Mouse (Mus musculus) hindbrain, postnatal 0 days (tissue): Measurements from ENCODE around the gene Galnt4. TPM values are rescaled to one million over a fixed set of nuclear protein-coding genes. Genes with fewer than 3 reads are reported as not detected.

ENCODE experiments used
- ATAC-seq: fragments of 200-750 bp; cut with Nextera tagmentation; 2 replicates; pipeline ENCODE4 v1.8.0; 2017; ENCODE audit warnings: mild to moderate bottlenecking, moderate TSS enrichment, moderate library complexity
- DNase-seq: peaks from one replicate; pipeline ENCODE4 v3.0.0-alpha.2; 2015; ENCODE audit warnings: low spot score
- H3K27ac ChIP-seq: fragments of 300-500 bp; sonication (generic); 2 replicates; pipeline ENCODE4 v1.5.1; 2014; ENCODE audit warnings: mild to moderate bottlenecking
- H3K27me3 ChIP-seq: fragments of 300-500 bp; sonication (generic); 2 replicates; pipeline ENCODE4 v1.6.1; 2014; ENCODE audit warnings: low read length, mixed read lengths; ENCODE audit not compliant: insufficient read depth
- H3K36me3 ChIP-seq: fragments of 300-500 bp; sonication (generic); 2 replicates; pipeline ENCODE4 v1.6.1; 2014; ENCODE audit warnings: low read length, mixed read lengths; ENCODE audit not compliant: insufficient read depth
- H3K4me1 ChIP-seq: fragments of 300-500 bp; sonication (generic); 2 replicates; pipeline ENCODE4 v1.6.1; 2014; ENCODE audit warnings: antibody characterized with exemption, low read length, mixed read lengths; ENCODE audit not compliant: insufficient read depth
- H3K4me2 ChIP-seq: fragments of 300-500 bp; sonication (generic); 2 replicates; pipeline ENCODE4 v1.6.1; 2014; ENCODE audit warnings: low read depth, mild to moderate bottlenecking, low read length, moderate library complexity, mixed read lengths
- H3K4me3 ChIP-seq: fragments of 300-500 bp; sonication (generic); 2 replicates; pipeline ENCODE4 v1.5.1; 2014; ENCODE audit warnings: low read length
- H3K9ac ChIP-seq: fragments of 300-500 bp; sonication (generic); replicated peaks from 2 replicates; pipeline ENCODE4 v1.6.1; 2014; ENCODE audit warnings: mild to moderate bottlenecking, low read length, moderate library complexity, mixed read lengths
- H3K9me3 ChIP-seq: fragments of 300-500 bp; sonication (generic); 2 replicates; pipeline ENCODE4 v1.6.1; 2016; ENCODE audit warnings: low read length, mixed read lengths
- CTCF ChIP-seq: IDR thresholded peaks from 2 replicates; pipeline ENCODE4 v1.5.1; 2016; ENCODE audit warnings: antibody characterized with exemption, control low read depth, low read depth
- WGBS: fragments of 180-500 bp; shearing (Covaris S2); extraction: QIAGEN DNeasy Blood & Tissue Kit; methylation state at CpG from one replicate; pipeline ENCODE4 v1.1.7; 2014; 5-methylcytosine and 5-hydroxymethylcytosine counted together
- polyA plus RNA-seq: library from polyadenylated mRNA; unstranded; fragments of >200 nt; fragmentation: Nextera tagmentation; extraction: Ambion mirVana; gene quantifications from 2 replicates; pipeline ENCODE4 v1.2.1, GENCODE M21; 2015
- total RNA-seq: library from RNA; depleted of rRNA; stranded (reverse); fragments of >200 nt; gene quantifications from 2 replicates; pipeline ENCODE4 v1.2.3, GENCODE M21; 2014

The Galnt4 gene
- total and polyA plus RNA-seq, 2 experiments from 2014 or later = 3.3 to 5.1 TPM

DNA sequence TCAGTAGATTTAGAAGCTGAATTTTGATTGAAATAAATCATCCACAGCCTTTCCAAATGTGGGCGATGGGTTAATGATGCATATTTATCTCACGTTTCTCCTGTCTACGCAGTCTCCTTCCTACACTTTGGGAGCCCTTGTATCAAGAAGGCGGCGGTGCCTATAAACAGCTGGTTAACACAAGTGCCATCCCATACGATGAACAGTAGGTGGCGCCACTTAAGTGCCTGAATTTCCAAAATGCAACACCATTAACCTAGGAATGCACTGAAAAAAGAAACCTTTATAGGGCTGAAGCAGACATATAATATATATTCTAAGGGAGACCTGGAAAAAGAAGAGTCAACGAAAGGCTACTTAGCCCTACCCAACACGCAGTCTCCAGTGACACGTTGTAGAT is 10.6 kb upstream of the Galnt4 start:
- Histone ChIP-seq H3K36me3 (no peaks in the 10 kb centered on the region), H3K9ac (no peak overlapping the region), H3K9me3 (no peaks in the 10 kb centered on the region), H3K27ac (no peak overlapping the region), H3K4me2 (no peak overlapping the region), H3K4me3 (no peak overlapping the region), H3K27me3 (no peaks in the 10 kb centered on the region), H3K4me1 (no peaks in the 10 kb centered on the region)
- 70% methylated on average over 10 of the region's 10 CpGs for WGBS
- peak; percentile 67 for DNase-seq
- no peak; the same call in 1 of the 2 replicates for ATAC-seq
- peak; percentile 75 for TF ChIP-seq CTCF

DNA sequence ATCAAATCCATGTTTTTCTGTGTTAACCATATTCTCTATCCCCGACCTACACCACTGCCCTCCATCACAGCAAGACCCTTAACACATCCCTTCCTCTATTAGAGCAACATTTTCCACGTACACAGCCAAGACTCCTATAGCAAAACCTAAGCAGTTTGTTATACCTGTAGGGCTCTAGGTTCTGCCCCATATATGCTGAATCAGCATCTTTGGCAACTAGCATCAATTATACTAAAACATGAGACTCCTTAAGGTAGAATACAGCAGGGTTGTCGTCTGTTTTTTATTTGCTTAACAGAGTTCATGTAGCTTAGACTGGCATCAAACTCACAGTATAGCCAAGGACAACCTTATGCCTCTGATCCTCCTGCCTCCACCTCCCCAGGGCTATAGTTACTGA is 2.4 kb upstream of the Galnt4 start:
- Histone ChIP-seq H3K9me3 (no peaks in the 10 kb centered on the region), H3K4me2 (no peak overlapping the region), H3K27ac (no peak overlapping the region), H3K27me3 (no peaks in the 10 kb centered on the region), H3K4me3 (no peak overlapping the region), H3K36me3 (no peaks in the 10 kb centered on the region), H3K9ac (no peak overlapping the region), H3K4me1 (peaks cover 9% of the 10 kb centered on the region; the same call in 1 of the 2 replicates)
- DNase-seq = no peak
- no peak for TF ChIP-seq CTCF
- WGBS = 82% methylated on average over 3 of the region's 3 CpGs
- ATAC-seq = no peak

DNA sequence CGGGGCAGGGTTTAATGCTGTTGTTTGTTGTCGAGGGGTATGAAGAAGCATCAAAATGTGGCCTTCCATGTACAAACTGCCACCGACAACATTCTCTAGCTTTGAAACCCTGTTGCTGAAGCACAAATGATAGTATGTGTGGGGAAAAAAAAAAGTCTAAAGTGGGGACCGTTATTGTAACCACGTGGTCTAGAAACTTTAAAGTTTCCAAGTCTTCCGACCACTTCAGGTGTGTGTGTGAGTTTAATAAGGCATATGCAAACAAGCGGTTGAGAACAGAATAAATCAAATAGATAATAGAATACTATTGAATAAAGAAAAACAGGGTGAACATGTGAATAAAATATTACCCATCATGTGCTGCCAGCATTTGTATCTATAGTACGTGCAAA is 1.7 kb upstream of the Galnt4 start:
- no peaks in the 10 kb centered on the region for H3K9me3 ChIP-seq
- no peaks in the 10 kb centered on the region for H3K36me3 ChIP-seq
- ATAC-seq (0 out of 2 replicates have a peak, but pooled peaks have one; percentile 1), DNase-seq (no peak)
- H3K9ac ChIP-seq = peak overlapping the region; percentile 92
- 24% methylated on average over 8 of the region's 8 CpGs for WGBS
- no peaks in the 10 kb centered on the region for H3K27me3 ChIP-seq
- peak overlapping the region; percentile 89 for H3K4me2 ChIP-seq
- peaks cover 9% of the 10 kb centered on the region; the same call in 1 of the 2 replicates for H3K4me1 ChIP-seq
- no peak for TF ChIP-seq CTCF
- H3K4me3 ChIP-seq = peak overlapping the region; percentile 99
- peak overlapping the region; percentile 90; the same call in 1 of the 2 replicates for H3K27ac ChIP-seq

- WGBS = under 1% methylated on average over 99 of the region's 106 CpGs
- ATAC-seq = peak; percentile 96
- TF ChIP-seq CTCF = no peak
- H3K27ac ChIP-seq = peak within 1 kb of the TSS; percentile 90
- H3K4me1 ChIP-seq = peaks cover 9% of the 10 kb centered on the region; the same call in 1 of the 2 replicates
- H3K9me3 ChIP-seq = no peaks in the 10 kb centered on the region
- peak within 1 kb of the TSS; percentile 92 for H3K9ac ChIP-seq
- H3K4me3 ChIP-seq = peak within 1 kb of the TSS; percentile 99
- no peaks in the 10 kb centered on the region for H3K27me3 ChIP-seq
- DNase-seq = peak; percentile 95
- H3K4me2 ChIP-seq = peak within 1 kb of the TSS; percentile 89
- H3K36me3 ChIP-seq = no peaks in the 10 kb centered on the region
These were observed 992 bp upstream of the Galnt4 start, which contains the start of gene Poc1b for GRCm38 (mm10) chr10:99106703-99107631. Gene Poc1b, plus strand, starts transcription at chr10:99107036.

DNA sequence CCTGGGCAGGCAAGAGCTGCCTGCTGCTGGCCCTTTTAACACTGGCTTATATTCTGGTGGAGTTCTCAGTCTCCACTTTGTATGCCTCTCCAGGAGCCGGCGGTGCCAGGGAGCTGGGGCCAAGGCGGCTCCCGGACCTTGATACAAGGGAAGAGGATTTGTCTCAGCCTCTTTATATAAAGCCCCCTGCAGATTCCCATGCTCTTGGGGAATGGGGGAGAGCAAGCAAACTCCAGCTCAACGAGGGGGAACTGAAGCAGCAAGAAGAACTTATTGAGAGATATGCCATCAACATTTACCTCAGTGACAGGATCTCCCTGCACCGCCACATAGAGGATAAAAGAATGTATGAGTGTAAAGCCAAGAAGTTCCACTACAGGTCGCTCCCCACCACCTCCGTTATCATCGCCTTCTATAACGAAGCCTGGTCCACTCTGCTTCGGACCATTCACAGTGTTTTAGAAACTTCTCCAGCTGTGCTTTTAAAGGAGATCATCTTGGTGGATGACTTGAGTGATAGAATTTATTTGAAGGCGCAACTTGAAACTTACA is 548 bp downstream of the Galnt4 start:
- peak overlapping the region; percentile 99 for H3K4me3 ChIP-seq
- peak overlapping the region; percentile 89 for H3K4me2 ChIP-seq
- peak overlapping the region; percentile 58; the same call in 1 of the 2 replicates for H3K27ac ChIP-seq
- 32% methylated on average over 12 of the region's 12 CpGs for WGBS
- DNase-seq = peak; percentile 7
- no peaks in the 10 kb centered on the region for H3K27me3 ChIP-seq
- ATAC-seq = no peak; the same call in 1 of the 2 replicates
- H3K4me1 ChIP-seq = peaks cover 9% of the 10 kb centered on the region; the same call in 1 of the 2 replicates
- peak; percentile 20; the same call in 1 of the 2 replicates for TF ChIP-seq CTCF
- H3K9me3 ChIP-seq = no peaks in the 10 kb centered on the region
- H3K9ac ChIP-seq = peak overlapping the region; percentile 92; the same call in 1 of the 2 replicates
- H3K36me3 ChIP-seq = no peaks in the 10 kb centered on the region

GRCm38 (mm10) chr10:99113533-99113932 is 5.6 kb downstream of the Galnt4 start:
- DNase-seq = no peak
- H3K4me1 ChIP-seq = 0 out of 2 replicates have a peak, but pooled peaks cover 3% of the 10 kb centered on the region
- H3K36me3 ChIP-seq = no peaks in the 10 kb centered on the region
- no peak overlapping the region for H3K4me3 ChIP-seq
- H3K27me3 ChIP-seq = no peaks in the 10 kb centered on the region
- WGBS = 40% methylated on average over 3 of the region's 3 CpGs
- TF ChIP-seq CTCF = no peak
- no peak overlapping the region for H3K27ac ChIP-seq
- no peak overlapping the region for H3K9ac ChIP-seq
- H3K4me2 ChIP-seq = no peak overlapping the region
- ATAC-seq = no peak
- no peaks in the 10 kb centered on the region for H3K9me3 ChIP-seq
